Mouse (Mus musculus) embryo, embryonic 11.5 days (tissue): ENCODE data around the gene Vps41.

Experiments used
- DNase-seq: peaks from one replicate; pipeline ENCODE4 v3.0.0-alpha.2; 2012; ENCODE audit warnings: low read depth, low spot score

The Vps41 gene

DNA sequence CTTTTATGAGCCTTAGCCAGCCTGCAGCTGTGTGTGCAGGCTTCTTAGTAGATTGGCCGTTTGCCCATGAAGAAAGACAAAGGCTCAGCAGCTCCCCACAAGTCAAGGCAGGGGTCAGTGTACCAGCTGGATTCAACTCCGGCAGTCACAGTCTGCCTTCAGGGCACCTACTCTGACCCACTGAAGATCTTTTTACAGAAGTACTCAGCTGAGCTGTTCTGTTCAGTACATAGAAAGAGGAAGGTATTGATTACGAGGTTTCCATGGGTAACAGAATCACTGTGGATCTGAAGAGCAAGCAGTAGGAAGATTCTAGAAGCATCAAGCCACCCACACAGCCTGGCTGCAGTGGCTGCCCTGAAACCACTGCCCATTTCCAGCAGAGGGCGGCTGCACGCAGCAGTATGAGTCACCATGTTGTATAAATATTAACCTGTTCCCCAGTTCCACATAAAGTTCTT is 151.0 kb downstream of the Vps41 start:
- peak; percentile 7 for DNase-seq

GRCm38 (mm10) chr13:18868825-18869224 is 151.7 kb downstream of the Vps41 start:
- DNase-seq: no peak

DNA sequence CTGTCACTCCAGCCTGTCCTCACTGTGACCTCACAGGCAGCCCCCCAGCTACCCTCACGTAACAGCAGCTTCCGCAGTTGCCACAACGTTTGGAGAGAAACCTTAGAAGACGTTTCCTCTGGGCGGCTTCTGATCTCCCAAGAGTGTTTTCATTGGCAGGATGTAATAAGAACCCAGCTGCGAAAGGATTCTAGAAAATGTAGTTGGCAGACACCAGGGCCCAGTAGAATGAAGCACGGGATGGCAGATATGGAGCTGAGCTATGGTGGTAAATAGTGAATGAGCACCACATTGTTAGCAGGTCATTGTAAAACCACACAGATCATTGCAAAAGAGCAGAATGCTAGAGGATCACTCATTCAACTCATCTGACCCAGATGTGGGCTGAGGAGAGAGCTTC is 158.2 kb downstream of the Vps41 start:
- no peak for DNase-seq

DNA sequence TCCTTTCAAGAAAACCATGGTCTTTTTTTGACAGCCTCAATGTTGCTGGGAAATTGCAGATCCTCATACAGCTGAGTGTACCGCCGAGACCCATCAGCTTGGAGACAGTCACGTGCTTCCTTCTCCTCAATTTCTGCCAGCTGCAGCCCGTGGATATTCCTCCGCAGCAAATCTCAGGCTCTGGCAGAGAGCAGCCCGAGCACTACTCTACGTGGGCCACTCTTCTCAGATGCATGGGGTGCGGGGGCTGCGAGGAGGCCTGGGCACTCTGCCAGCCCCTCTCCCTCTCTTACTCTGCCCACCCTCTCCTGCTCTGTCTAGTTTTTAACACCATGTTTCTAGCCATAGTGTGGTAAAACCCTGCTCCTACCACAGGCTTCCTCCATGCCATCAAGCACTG is 175.8 kb downstream of the Vps41 start:
- DNase-seq: no peak

DNA sequence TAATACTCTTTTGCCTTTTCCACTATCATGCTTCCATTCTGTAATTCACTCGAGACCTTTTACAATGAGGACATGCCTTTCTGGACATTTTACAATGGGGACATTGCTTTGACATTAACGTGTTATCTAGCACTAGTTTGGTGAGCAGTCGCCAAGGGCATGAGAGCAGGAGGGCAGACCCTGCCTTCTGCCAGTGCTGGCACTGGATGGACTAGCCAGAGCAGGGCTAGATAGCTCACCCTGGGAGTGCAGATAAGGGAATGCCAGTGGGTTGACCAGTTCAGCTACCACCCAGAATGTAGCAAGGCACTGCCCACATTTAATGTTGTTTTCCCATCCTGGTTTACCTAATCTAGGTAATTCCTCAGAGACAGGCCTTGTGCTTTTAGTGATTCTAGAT is 179.7 kb downstream of the Vps41 start:
- DNase-seq: no peak

DNA sequence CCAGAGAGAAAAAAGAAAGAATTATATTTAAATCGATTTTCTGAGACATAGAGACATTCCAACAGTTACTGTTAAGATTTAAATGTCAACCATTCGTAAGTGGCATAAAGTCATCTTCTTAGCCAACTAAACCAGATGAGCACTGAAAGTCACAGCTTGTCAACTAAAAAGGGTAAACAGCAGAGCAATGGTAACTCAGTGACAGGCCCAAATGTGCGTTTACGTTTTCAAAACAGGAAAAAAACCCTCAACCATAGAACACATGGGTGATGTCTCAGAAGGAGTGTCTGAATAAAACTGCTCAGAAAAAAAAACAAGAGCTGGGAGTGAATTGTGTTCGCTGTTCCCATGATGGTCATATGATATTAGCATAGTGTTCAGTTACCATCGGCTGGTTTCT is 186.5 kb downstream of the Vps41 start:
- DNase-seq: no peak

DNA sequence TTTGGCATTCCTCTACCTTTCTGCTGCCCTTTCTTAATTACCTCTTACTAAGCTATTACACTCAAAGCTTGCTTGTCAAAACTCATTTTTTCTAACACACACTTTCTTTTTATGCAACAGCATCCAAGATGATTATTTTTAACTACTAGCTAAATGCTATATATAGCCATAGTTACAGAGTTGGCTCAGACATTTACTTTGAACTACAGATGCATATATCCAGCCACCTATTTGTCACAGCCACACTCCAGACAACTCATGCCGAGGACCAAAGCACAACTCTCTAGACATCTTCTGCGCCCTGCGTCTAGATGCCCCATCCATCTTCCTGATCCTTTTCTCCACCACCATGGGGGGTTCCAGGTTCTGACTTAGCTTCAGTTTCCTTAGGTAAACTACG is 197.7 kb downstream of the Vps41 start:
- DNase-seq: no peak
